Mouse (Mus musculus) hindbrain, embryonic 16.5 days (tissue): ENCODE measurements around the gene Fyn. TPM values are rescaled to one million over a fixed set of nuclear protein-coding genes. Genes with fewer than 3 reads are reported as not detected.
A peak's percentile ranks its signal among the peaks of the same experiment; 100 is the strongest.

Experiments used
- ATAC-seq: fragments of 200-750 bp; cut with Nextera tagmentation; 2 replicates; pipeline ENCODE4 v1.8.0; 2017; ENCODE audit warnings: moderate TSS enrichment, moderate library complexity
- H3K27ac ChIP-seq: fragments of 300-500 bp; sonication (generic); 2 replicates; pipeline ENCODE4 v1.5.1; 2014; ENCODE audit warnings: low read depth, mild to moderate bottlenecking, control low read depth, low read length, moderate library complexity
- H3K27me3 ChIP-seq: fragments of 300-500 bp; sonication (generic); replicated peaks from 2 replicates; pipeline ENCODE4 v1.6.1; 2014; ENCODE audit warnings: low read length; ENCODE audit not compliant: control insufficient read depth, insufficient read depth
- H3K36me3 ChIP-seq: fragments of 300-500 bp; sonication (generic); 2 replicates; pipeline ENCODE4 v1.6.1; 2014; ENCODE audit warnings: mild to moderate bottlenecking, low read length, moderate library complexity, mixed read lengths; ENCODE audit not compliant: control insufficient read depth, insufficient read depth
- H3K4me1 ChIP-seq: fragments of 300-500 bp; sonication (generic); 2 replicates; pipeline ENCODE4 v1.6.1; 2014; ENCODE audit warnings: low read depth, low read length; ENCODE audit not compliant: control insufficient read depth, insufficient read depth
- H3K4me2 ChIP-seq: fragments of 300-500 bp; sonication (generic); 2 replicates; pipeline ENCODE4 v1.6.1; 2014; ENCODE audit warnings: mild to moderate bottlenecking, low read length, control low read depth, moderate library complexity
- H3K4me3 ChIP-seq: fragments of 300-500 bp; sonication (generic); 2 replicates; pipeline ENCODE4 v1.5.1; 2014; ENCODE audit warnings: mild to moderate bottlenecking, low read length, control low read depth, moderate library complexity
- H3K9ac ChIP-seq: fragments of 300-500 bp; sonication (generic); 2 replicates; pipeline ENCODE4 v1.6.1; 2014; ENCODE audit warnings: low read depth, mild to moderate bottlenecking, control low read depth, low read length, moderate library complexity
- H3K9me3 ChIP-seq: fragments of 300-500 bp; sonication (generic); 2 replicates; pipeline ENCODE4 v1.6.1; 2014; ENCODE audit warnings: mild to moderate bottlenecking, low read length, moderate library complexity; ENCODE audit not compliant: control insufficient read depth
- WGBS: fragments of 180-500 bp; shearing (Covaris S2); extraction: QIAGEN DNeasy Blood & Tissue Kit; methylation state at CpG from one replicate; pipeline ENCODE4 v1.1.7; 2014; 5-methylcytosine and 5-hydroxymethylcytosine counted together
- polyA plus RNA-seq: library from polyadenylated mRNA; unstranded; fragments of >200 nt; fragmentation: Nextera tagmentation; extraction: Ambion mirVana; gene quantifications from 2 replicates; pipeline ENCODE4 v1.2.1, GENCODE M21; 2015

Fyn gene
- polyA plus RNA-seq, 1 experiment from 2014 or later: 74.9 TPM

GRCm38 (mm10) chr10:39541951-39542521 is 173.4 kb downstream of the Fyn start:
- peak; percentile 62 for ATAC-seq
- H3K4me1 ChIP-seq: peaks cover 46% of the 10 kb centered on the region
- no peak overlapping the region for H3K4me2 ChIP-seq
- H3K9me3 ChIP-seq: no peaks in the 10 kb centered on the region
- H3K4me3 ChIP-seq: no peak overlapping the region
- H3K27ac ChIP-seq: peak overlapping the region; percentile 91
- H3K9ac ChIP-seq: peak overlapping the region; percentile 53
- WGBS: 2% methylated on average over 7 of the region's 7 CpGs
- H3K36me3 ChIP-seq: no peaks in the 10 kb centered on the region
- H3K27me3 ChIP-seq: no peaks in the 10 kb centered on the region

- H3K9ac ChIP-seq: peak overlapping the region; percentile 53
- WGBS: 41% methylated on average over 15 of the region's 15 CpGs
- ATAC-seq: peak; percentile 51
- no peak overlapping the region for H3K4me2 ChIP-seq
- H3K9me3 ChIP-seq: no peaks in the 10 kb centered on the region
- no peaks in the 10 kb centered on the region for H3K27me3 ChIP-seq
- no peak overlapping the region for H3K4me3 ChIP-seq
- no peaks in the 10 kb centered on the region for H3K36me3 ChIP-seq
- H3K4me1 ChIP-seq: peaks cover 46% of the 10 kb centered on the region
- peak overlapping the region; percentile 91 for H3K27ac ChIP-seq
Measured at GRCm38 (mm10) chr10:39542535-39543257, 174.0 kb downstream of the Fyn start.

- Histone ChIP-seq H3K4me1 (peaks cover 46% of the 10 kb centered on the region), H3K36me3 (no peaks in the 10 kb centered on the region), H3K4me2 (no peak overlapping the region), H3K27ac (peak overlapping the region; percentile 91), H3K9ac (no peak overlapping the region; the same call in 1 of the 2 replicates), H3K4me3 (no peak overlapping the region), H3K9me3 (no peaks in the 10 kb centered on the region), H3K27me3 (no peaks in the 10 kb centered on the region)
- 73% methylated on average over 5 of the region's 5 CpGs for WGBS
- ATAC-seq: no peak
Measured at GRCm38 (mm10) chr10:39543258-39543770, 174.7 kb downstream of the Fyn start.

DNA sequence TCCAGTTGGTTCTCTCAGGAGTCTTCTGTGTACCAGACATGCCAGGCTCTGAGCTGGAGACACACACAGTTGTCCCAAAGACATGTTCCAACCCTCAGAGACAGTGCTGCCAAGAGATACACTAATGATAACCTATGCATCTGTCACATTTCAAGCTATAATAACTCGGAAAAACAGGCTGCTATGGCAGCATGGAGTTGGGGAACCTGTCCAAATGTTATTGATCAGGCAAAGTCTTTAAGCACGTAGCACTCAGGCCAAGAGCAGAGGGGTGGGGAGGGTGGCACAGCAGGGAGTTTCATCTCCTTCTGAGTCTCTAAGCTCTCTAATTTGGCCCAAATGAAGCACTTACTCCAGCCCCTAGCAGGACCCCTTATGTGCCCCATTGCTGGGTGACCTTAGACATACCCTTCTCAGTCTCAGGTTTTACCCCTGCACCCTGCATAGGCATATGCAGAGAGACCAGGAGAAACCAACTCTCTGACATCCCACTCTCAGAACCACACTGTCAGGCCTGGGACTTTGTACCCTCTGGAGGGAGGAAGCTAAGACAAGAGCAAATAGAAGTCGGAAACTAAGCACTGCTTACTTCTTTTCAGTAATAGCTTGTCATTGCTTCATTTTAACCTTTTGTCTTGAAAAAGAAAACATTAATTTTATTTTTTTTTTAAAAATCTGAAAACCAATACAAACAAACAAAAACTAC is 178.9 kb downstream of the Fyn start:
- WGBS: 58% methylated on average over 3 of the region's 3 CpGs
- ATAC-seq: no peak

DNA sequence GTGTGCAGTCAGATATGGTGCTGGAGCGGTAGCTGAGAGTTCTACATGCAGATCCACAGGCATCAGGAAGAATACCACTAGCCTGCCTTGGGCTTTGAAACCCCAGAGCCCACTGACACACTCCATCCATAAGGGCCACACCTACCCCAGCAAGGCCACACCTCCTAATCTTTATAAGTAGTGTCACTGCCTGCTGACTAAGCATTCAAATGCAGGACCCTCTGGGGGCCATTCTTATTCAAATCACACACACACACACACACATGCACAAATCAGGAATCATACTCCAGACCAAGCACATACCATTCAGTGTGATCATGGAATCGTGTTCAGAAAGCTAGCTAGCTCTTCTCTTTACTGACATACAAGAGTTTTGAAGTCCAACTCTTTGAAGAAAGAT is 182.1 kb downstream of the Fyn start:
- no peaks in the 10 kb centered on the region for H3K9me3 ChIP-seq
- no peaks in the 10 kb centered on the region for H3K27me3 ChIP-seq
- H3K4me2 ChIP-seq: no peak overlapping the region
- 60% methylated on average over 2 of the region's 2 CpGs for WGBS
- H3K4me3 ChIP-seq: no peak overlapping the region
- no peak for ATAC-seq
- H3K4me1 ChIP-seq: peaks cover 44% of the 10 kb centered on the region
- no peak overlapping the region for H3K27ac ChIP-seq
- no peaks in the 10 kb centered on the region for H3K36me3 ChIP-seq
- H3K9ac ChIP-seq: no peak overlapping the region

More for the DNA sequence above, 178.9 kb downstream of the Fyn start:
- no peak overlapping the region for H3K27ac ChIP-seq
- no peak overlapping the region for H3K4me2 ChIP-seq
- H3K4me3 ChIP-seq: no peak overlapping the region
- no peaks in the 10 kb centered on the region for H3K9me3 ChIP-seq
- H3K9ac ChIP-seq: no peak overlapping the region
- H3K4me1 ChIP-seq: peaks cover 31% of the 10 kb centered on the region
- no peaks in the 10 kb centered on the region for H3K36me3 ChIP-seq
- H3K27me3 ChIP-seq: no peaks in the 10 kb centered on the region

- no peaks in the 10 kb centered on the region for H3K36me3 ChIP-seq
- H3K4me2 ChIP-seq: no peak overlapping the region
- WGBS: 20% methylated on average over 9 of the region's 9 CpGs
- no peaks in the 10 kb centered on the region for H3K27me3 ChIP-seq
- peak overlapping the region; percentile 55 for H3K9ac ChIP-seq
- 0 out of 2 replicates have a peak, but pooled peaks have one; percentile 1 for ATAC-seq
- H3K9me3 ChIP-seq: no peaks in the 10 kb centered on the region
- no peak overlapping the region for H3K4me3 ChIP-seq
- H3K27ac ChIP-seq: peak overlapping the region; percentile 89
- H3K4me1 ChIP-seq: peaks cover 46% of the 10 kb centered on the region
Measured at GRCm38 (mm10) chr10:39551637-39552185, 183.1 kb downstream of the Fyn start.

- Histone ChIP-seq H3K27ac (peak overlapping the region; percentile 89), H3K4me2 (no peak overlapping the region), H3K36me3 (no peaks in the 10 kb centered on the region), H3K9me3 (no peaks in the 10 kb centered on the region), H3K9ac (peak overlapping the region; percentile 55), H3K4me3 (no peak overlapping the region), H3K27me3 (no peaks in the 10 kb centered on the region), H3K4me1 (peaks cover 46% of the 10 kb centered on the region)
- peak; percentile 71 for ATAC-seq
- WGBS: 3% methylated on average over 6 of the region's 6 CpGs
Measured at GRCm38 (mm10) chr10:39552351-39552814, 183.7 kb downstream of the Fyn start.

DNA sequence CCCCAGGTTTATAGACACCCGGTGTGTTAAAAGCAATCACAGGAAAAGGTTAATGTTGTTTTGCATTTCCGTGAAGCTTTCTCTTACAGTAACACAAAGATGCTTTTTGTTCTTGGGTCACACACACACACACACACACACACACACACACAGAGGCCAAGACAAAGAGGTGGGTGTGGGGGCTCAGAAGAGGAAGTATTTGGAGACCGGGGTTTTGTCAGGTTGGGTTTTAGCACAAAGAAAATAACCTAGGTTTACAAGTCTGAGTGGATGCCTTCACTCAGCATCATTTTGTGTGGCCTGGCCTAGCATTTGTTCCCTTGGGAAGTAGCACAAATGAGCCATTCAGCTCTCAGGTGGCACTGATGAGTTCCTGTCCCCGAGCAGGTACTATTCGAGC is 184.2 kb downstream of the Fyn start:
- WGBS: 13% methylated on average over 5 of the region's 5 CpGs
- Histone ChIP-seq H3K4me1 (peaks cover 50% of the 10 kb centered on the region), H3K27ac (peak overlapping the region; percentile 89), H3K4me3 (no peak overlapping the region), H3K9me3 (no peaks in the 10 kb centered on the region), H3K9ac (peak overlapping the region; percentile 1), H3K4me2 (no peak overlapping the region), H3K27me3 (no peaks in the 10 kb centered on the region), H3K36me3 (no peaks in the 10 kb centered on the region)
- no peak for ATAC-seq
